Mouse (Mus musculus) stomach, postnatal 0 days (tissue): ENCODE results near the gene Gm6525. TPM values are rescaled to one million over a fixed set of nuclear protein-coding genes. Genes with fewer than 3 reads are reported as not detected.

Experiments used
- ATAC-seq: fragments of 200-750 bp; cut with Nextera tagmentation; 2 replicates; pipeline ENCODE4 v1.8.0; 2017; ENCODE audit not compliant: low FRiP score, low TSS enrichment
- DNase-seq: peaks from one replicate; pipeline ENCODE4 v3.0.0-alpha.2; 2016; ENCODE audit warnings: low spot score
- H3K27ac ChIP-seq: fragments of 300-500 bp; sonication (generic); replicated peaks from 2 replicates; pipeline ENCODE4 v1.5.1; 2014; ENCODE audit warnings: mild to moderate bottlenecking, control low read depth
- H3K27me3 ChIP-seq: fragments of 300-500 bp; sonication (generic); 2 replicates; pipeline ENCODE4 v1.6.1; 2014; ENCODE audit warnings: low read length; ENCODE audit not compliant: control insufficient read depth, insufficient read depth
- H3K36me3 ChIP-seq: fragments of 300-500 bp; sonication (generic); 2 replicates; pipeline ENCODE4 v1.6.1; 2014; ENCODE audit warnings: low read length, mixed read lengths; ENCODE audit not compliant: control insufficient read depth, insufficient read depth
- H3K4me1 ChIP-seq: fragments of 300-500 bp; sonication (generic); replicated peaks from 2 replicates; pipeline ENCODE4 v1.6.1; 2014; ENCODE audit warnings: antibody characterized with exemption; ENCODE audit not compliant: control insufficient read depth, insufficient read depth
- H3K4me2 ChIP-seq: fragments of 300-500 bp; sonication (generic); replicated peaks from 2 replicates; pipeline ENCODE4 v1.6.1; 2014; ENCODE audit warnings: low read depth, mild to moderate bottlenecking, control low read depth, moderate library complexity
- H3K4me3 ChIP-seq: fragments of 300-500 bp; sonication (generic); 2 replicates; pipeline ENCODE4 v1.5.1; 2014; ENCODE audit warnings: low read depth, low read length, control low read depth
- H3K9ac ChIP-seq: fragments of 300-500 bp; sonication (generic); 2 replicates; pipeline ENCODE4 v1.6.1; 2014; ENCODE audit warnings: mild to moderate bottlenecking, low read length, control low read depth, mixed read lengths
- H3K9me3 ChIP-seq: fragments of 300-500 bp; sonication (generic); 2 replicates; pipeline ENCODE4 v1.6.1; 2016; ENCODE audit warnings: low read length; ENCODE audit not compliant: control insufficient read depth
- CTCF ChIP-seq: IDR thresholded peaks from 2 replicates; pipeline ENCODE4 v1.5.1; 2016; ENCODE audit warnings: antibody characterized with exemption, low read depth, mild to moderate bottlenecking, moderate library complexity
- EP300 ChIP-seq: optimal IDR thresholded peaks from 2 replicates; pipeline ENCODE3; 2016; ENCODE audit warnings: antibody characterized with exemption
- WGBS: fragments of 180-500 bp; shearing (Covaris S2); extraction: QIAGEN DNeasy Blood & Tissue Kit; methylation state at CpG from one replicate; pipeline ENCODE4 v1.1.7; 2014; 5-methylcytosine and 5-hydroxymethylcytosine counted together
- polyA plus RNA-seq: library from polyadenylated mRNA; unstranded; fragments of >200 nt; fragmentation: Nextera tagmentation; extraction: Ambion mirVana; gene quantifications from 2 replicates; pipeline ENCODE4 v1.2.1, GENCODE M21; 2015

Gene Gm6525
- polyA plus RNA-seq, 1 experiment from 2014 or later = 0.75 TPM

DNA sequence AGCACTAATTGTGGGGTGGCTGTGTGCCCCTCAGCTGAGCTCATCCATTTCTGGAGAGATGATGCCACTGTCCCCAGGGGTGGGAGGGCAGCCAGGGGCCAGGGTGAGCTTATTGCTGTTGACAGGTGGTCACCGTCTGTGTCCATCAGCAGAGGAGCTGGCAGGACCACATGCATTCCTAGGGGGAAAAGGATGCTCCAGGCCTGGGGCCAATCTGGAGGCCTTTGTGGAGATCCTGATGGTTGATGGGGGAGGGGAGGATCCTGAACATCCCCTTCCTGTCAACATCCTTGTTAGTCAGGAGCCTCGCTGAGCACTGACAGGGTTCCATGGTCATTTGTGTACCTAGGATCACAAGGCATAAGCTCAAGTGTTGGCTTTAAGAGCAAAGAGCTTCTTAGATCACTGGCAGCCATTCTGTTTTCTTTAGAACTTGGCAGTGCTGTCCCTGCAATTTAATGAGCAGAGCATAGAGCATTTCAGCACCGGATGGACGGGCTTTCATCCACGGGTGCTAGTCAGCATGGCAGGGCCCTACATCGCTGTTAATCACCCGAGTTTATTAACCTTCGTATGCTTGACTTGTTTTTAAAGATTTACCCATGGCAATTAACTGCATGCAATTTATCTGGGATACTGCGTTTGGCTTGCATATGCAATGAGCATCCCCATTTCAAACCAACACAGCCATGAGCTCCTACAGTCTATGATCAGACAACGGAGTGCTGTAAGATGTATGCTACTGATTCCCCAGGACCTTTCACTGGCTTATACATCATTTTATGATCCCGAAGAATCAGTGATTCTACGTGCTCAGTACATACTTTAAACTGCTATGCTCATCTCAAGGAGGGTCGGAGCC is 26.9 kb downstream of the Gm6525 start:
- Histone ChIP-seq H3K4me3 (no peak overlapping the region), H3K4me1 (no peaks in the 10 kb centered on the region), H3K4me2 (no peak overlapping the region), H3K9ac (no peak overlapping the region), H3K27me3 (no peaks in the 10 kb centered on the region), H3K9me3 (no peaks in the 10 kb centered on the region), H3K36me3 (peaks cover 2% of the 10 kb centered on the region; the same call in 1 of the 2 replicates), H3K27ac (no peak overlapping the region)
- TF ChIP-seq CTCF = no peak
- no peak for TF ChIP-seq EP300
- ATAC-seq (no peak), DNase-seq (no peak)
- WGBS = 80% methylated on average over 13 of the region's 13 CpGs

DNA sequence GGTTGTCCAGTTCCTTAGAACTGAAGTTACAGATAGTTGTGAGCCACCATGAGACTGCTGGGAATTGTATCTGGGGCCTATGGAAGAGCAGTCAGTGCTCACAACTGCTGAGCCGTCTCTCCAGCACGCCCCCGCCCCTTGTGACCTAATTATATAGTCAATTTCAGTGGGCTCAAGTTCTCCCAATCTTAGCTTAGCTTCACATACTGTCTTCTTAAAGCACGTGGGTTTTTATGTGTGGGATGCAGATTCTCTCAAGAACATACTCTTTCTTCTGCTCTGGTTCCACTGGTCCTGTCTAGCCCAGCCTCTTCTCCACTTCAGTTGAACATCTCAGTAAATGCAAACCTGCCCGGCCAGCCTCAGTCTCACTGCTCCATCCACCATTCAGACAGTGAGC is 30.7 kb downstream of the Gm6525 start:
- peaks cover 2% of the 10 kb centered on the region; the same call in 1 of the 2 replicates for H3K36me3 ChIP-seq
- 74% methylated on average over 5 of the region's 5 CpGs for WGBS
- H3K4me2 ChIP-seq = no peak overlapping the region
- no peaks in the 10 kb centered on the region for H3K9me3 ChIP-seq
- H3K4me3 ChIP-seq = no peak overlapping the region
- no peak for DNase-seq
- no peak overlapping the region for H3K27ac ChIP-seq
- no peaks in the 10 kb centered on the region for H3K27me3 ChIP-seq
- no peak overlapping the region for H3K9ac ChIP-seq
- TF ChIP-seq CTCF (no peak), EP300 (no peak)
- ATAC-seq = no peak
- no peaks in the 10 kb centered on the region for H3K4me1 ChIP-seq

DNA sequence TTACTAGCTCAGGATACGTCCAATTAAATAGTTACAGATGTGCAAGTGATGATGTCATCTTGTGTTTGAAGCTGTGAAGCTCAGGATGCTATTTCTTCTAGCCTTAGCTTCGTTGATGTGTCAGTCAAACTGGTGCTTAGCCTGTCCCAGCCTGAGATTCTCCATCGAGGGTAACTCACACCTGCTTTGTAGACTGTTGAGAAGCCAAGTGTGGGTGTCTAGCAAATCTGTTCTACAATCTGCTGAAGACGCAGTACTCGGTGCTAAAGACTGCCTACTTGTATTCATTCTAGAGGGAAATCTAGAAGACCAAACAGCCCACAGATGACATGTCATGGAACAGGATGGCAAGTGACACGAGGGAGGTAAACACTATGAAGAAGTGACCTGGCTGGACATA is 31.7 kb downstream of the Gm6525 start:
- H3K9ac ChIP-seq = no peak overlapping the region

DNA sequence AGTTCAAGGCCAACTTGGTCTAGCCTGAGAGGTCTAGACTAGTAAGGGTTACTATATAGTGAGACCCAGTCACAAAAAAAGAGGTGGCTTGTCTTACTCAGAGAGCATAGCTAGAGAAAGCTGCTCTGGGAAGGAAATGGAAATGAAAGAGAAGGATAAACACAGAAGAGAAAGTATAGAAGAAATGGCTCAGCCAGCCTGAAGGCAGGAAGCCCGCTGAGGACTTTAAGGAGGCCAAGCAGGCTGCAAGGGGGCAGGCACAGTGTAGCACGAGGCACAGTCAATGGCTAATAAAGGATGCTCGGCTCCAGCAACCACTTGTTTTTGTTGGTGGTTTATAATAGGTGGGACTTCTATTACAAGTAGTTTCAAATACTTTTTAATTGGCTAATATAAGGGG is 32.2 kb downstream of the Gm6525 start:
- ATAC-seq (no peak), DNase-seq (no peak)
- H3K4me1 ChIP-seq = no peaks in the 10 kb centered on the region
- peaks cover 2% of the 10 kb centered on the region; the same call in 1 of the 2 replicates for H3K36me3 ChIP-seq
- WGBS = 85% methylated on average over 3 of the region's 3 CpGs
- H3K27me3 ChIP-seq = no peaks in the 10 kb centered on the region
- H3K9ac ChIP-seq = no peak overlapping the region
- no peak overlapping the region for H3K4me2 ChIP-seq
- no peak overlapping the region for H3K27ac ChIP-seq
- no peak overlapping the region for H3K4me3 ChIP-seq
- no peaks in the 10 kb centered on the region for H3K9me3 ChIP-seq
- TF ChIP-seq EP300 = no peak
- TF ChIP-seq CTCF = no peak

More for the DNA sequence above, 31.7 kb downstream of the Gm6525 start:
- DNase-seq (no peak), ATAC-seq (no peak)
- H3K4me3 ChIP-seq = no peak overlapping the region
- no peaks in the 10 kb centered on the region for H3K27me3 ChIP-seq
- H3K4me1 ChIP-seq = no peaks in the 10 kb centered on the region
- WGBS = 80% methylated on average over 6 of the region's 6 CpGs
- TF ChIP-seq CTCF = no peak
- TF ChIP-seq EP300 = no peak
- H3K36me3 ChIP-seq = peaks cover 2% of the 10 kb centered on the region; the same call in 1 of the 2 replicates
- no peak overlapping the region for H3K27ac ChIP-seq
- H3K9me3 ChIP-seq = no peaks in the 10 kb centered on the region
- H3K4me2 ChIP-seq = no peak overlapping the region

DNA sequence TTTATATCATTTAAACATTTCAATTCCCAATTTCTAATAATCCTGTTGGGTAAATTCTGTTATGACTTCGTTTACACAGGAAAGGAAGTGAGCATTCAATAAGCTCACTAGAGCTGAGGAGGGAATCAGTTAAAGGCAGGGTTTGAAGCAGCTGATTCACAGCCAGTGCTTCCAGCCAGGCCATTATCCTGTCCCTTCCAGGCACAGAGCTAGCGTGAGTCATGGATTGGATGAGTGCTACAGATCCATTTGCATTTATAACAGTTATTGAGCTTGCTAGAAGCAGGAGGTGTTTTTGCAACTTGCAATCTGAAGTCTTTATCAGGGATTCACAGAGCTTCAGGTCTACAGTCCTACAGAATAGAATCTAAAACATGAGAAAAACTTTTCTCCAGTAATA is 33.5 kb downstream of the Gm6525 start:
- no peaks in the 10 kb centered on the region for H3K4me1 ChIP-seq
- WGBS = 38% methylated on average over 2 of the region's 2 CpGs
- TF ChIP-seq EP300 = no peak
- TF ChIP-seq CTCF = no peak
- no peak overlapping the region for H3K9ac ChIP-seq
- H3K36me3 ChIP-seq = peaks cover 2% of the 10 kb centered on the region; the same call in 1 of the 2 replicates
- ATAC-seq (no peak), DNase-seq (no peak)
- no peak overlapping the region for H3K27ac ChIP-seq
- H3K4me3 ChIP-seq = no peak overlapping the region
- H3K27me3 ChIP-seq = no peaks in the 10 kb centered on the region
- no peaks in the 10 kb centered on the region for H3K9me3 ChIP-seq
- no peak overlapping the region for H3K4me2 ChIP-seq

DNA sequence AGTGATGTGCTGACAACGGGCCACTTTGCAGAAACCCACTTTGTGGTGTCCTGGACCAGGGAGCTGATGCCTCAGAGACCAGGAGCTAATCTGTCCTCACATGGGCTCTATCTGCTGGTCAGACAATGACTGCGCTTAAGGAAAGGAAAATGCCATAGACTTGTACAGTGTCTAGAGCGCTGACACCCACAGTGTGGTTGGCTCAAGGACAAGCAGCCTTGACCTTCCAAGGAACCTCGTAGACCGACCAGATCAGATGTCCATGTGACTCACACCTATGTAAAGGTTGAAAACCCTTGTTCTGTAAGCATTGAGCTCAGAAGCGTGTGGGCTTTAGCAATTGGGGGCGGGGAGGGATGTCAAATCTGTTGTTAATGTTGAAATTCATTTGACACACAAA is 34.6 kb downstream of the Gm6525 start:
- Histone ChIP-seq H3K4me3 (no peak overlapping the region), H3K36me3 (peaks cover 2% of the 10 kb centered on the region; the same call in 1 of the 2 replicates), H3K4me2 (no peak overlapping the region), H3K4me1 (no peaks in the 10 kb centered on the region), H3K27me3 (no peaks in the 10 kb centered on the region), H3K9me3 (no peaks in the 10 kb centered on the region), H3K27ac (no peak overlapping the region), H3K9ac (no peak overlapping the region)
- no peak for ATAC-seq
- no peak for DNase-seq
- no peak for TF ChIP-seq EP300
- TF ChIP-seq CTCF = no peak
- WGBS = 92% methylated on average over 7 of the region's 7 CpGs
